Mouse (Mus musculus) lung, postnatal 36 days (tissue): Measurements from ENCODE around the gene Robo2.
"Not testable (repeated sequence)": the region's sequence is repeated elsewhere in the genome, so short reads cannot be mapped to it uniquely, and the experiment has no call there.

Experiments used
- DNase-seq: peaks from one replicate; pipeline ENCODE4 v3.0.0; 2022; ENCODE audit warnings: mixed read lengths

Robo2 gene

DNA sequence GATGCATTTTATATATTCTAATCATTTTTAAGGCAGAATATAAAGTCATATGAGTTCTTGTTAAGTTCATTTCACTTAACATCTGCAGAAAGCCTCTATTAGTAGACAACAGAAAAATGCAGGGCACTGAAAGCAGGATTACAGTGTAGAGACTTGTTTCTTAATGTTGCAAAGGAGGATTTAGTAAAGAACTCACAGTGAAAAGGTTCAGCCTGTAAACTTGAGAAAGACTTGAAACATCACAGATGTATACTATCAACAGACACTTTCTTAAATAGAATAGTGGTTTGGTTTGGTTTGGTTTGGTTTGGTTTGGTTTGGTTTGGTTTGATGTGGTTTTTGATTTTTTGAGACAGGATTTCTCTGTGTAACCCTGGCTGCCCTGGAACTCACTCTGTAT, 349.7 kb downstream of the Robo2 start:
- DNase-seq, result no peak

- DNase-seq, result no peak
Observed at GRCm38 (mm10) chr16:74061479-74061878, 350.1 kb downstream of the Robo2 start.

DNA sequence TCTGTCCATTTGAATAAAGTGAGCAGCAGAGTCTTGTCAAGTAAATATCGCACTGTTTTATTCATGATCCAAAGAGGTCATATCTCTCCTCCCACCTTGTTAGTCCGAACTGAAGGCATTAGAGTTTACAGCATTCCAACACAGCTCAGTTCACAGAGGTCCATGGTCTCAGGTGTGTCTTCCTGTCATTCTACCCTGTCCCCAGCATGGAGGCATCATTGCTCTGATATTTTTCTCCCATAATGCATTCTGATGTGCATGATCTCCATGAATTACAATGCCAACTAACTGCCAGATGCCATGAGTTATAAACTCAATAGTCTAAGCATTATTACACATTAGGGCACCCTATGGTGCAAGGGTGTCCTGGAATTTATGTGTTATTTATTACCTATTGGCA, 354.7 kb downstream of the Robo2 start:
- DNase-seq, result no peak

DNA sequence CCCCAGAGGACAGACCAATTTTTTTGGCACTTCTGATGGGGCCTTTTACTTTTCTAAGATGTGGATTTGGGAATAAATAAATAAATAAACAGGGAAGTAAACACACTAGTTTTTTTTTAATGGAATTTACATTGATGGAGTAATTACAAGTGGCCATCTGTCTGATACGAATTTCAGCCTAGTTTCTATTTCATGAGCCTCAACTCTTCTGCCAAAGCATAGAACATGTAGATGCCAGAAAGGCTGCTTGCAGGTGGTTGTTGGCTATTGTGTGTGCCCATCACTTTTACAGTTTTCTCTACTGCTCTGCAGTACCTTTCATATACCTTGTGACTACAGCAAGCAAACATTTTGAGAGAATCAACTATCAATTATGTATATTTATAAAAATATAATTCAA, 355.4 kb downstream of the Robo2 start:
- DNase-seq, result no peak

GRCm38 (mm10) chr16:74055061-74055751, 356.4 kb downstream of the Robo2 start:
- peak; percentile 43 for DNase-seq

GRCm38 (mm10) chr16:74049467-74049866, 362.2 kb downstream of the Robo2 start:
- DNase-seq, result no peak

- DNase-seq, result no peak
Observed at GRCm38 (mm10) chr16:74048980-74049379, 362.6 kb downstream of the Robo2 start.

GRCm38 (mm10) chr16:74047232-74047631, 364.4 kb downstream of the Robo2 start:
- DNase-seq, result no peak

GRCm38 (mm10) chr16:74040797-74041196, 370.8 kb downstream of the Robo2 start:
- DNase-seq, result not testable (repeated sequence)

- DNase-seq, result no peak
Observed at GRCm38 (mm10) chr16:74027822-74028221, 383.8 kb downstream of the Robo2 start.

DNA sequence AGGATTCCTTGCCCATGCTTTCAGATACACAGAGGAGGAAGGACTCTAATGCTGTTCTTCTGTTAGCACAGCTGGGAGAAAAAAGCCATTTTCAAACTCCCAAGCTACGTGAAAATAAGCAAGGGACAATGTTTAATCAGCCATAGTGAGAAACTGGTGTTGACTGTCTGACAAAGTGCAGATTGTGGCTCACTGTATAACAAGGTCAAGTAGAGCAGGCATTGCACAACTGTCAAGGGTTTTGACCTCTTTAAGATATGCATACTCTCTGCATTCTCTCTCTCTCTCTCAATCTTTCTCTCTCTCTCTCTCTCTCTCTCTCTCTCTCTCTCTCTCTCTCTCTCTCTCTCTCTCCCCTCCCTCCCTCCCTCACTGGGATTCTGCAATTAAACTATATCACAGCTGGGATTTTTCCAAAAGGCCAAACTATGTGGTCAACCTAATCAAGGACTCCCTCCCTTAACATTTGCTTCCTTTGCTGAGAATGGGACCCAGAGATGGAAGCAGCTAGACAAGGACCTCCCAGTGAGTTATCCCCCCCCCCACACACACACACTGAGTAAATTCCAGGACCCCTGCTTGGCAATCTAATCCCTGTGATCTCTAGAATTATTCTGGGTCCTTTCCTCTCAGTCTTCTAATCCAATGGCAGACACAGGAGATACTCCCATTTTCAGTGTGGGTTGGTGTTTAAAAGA, 389.2 kb downstream of the Robo2 start:
- DNase-seq, result peak; percentile 57

DNA sequence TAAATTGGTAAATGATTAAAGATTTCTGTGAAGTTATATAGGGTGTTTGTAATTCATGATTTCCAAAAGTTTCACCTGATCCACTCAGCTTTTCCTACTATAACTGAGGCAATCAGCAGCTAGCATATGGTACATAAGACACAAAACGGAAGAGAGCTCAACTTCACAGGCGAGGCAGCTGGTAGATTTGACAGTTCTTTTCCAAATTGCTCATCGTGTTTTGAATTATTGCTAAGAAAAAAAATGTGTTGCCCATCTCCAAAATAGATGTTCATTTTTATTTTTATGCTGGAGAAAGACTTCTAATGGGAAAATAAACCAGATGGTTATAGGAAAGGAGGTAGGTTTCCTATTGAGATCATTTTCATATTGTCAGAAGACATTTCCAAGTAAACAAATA, 405.9 kb downstream of the Robo2 start:
- no peak for DNase-seq

DNA sequence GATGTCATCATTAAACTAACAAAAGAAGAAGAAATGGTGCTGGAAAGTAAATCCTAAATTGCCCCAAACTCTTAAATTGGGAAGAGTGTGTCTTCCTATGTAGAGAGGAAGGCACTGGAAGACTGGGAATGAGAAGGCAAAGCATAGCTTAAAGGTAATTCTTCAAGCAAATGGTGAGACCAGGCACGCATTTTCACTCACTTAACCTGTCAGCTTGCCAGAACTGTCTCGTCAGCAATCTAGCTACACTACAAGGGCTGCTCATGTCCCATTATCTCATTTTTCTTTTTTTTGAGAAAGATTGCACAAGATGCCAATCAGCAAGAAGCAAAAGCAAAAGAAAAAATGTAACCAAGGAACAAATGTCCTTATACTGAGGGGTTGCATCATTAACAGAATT, 410.3 kb downstream of the Robo2 start:
- no peak for DNase-seq

DNA sequence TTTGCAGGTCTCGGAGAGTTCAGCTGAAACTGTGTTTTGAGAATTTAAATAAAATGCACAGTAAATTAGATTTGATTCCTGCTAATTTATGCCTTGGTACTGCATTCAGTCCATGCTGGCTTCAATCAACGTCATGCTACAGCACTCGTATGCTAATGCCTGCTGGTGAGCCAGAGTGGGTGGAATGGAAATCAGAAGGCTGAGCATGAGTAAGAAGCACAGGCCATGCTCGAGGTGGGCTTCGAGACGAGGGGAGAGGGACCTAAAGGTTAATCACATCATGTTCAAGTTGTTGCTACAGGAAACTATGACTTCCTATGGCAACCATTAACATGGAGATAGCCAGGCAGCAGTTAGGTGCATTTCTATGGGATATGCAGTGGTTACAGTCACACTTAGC, 420.4 kb downstream of the Robo2 start:
- no peak for DNase-seq

DNA sequence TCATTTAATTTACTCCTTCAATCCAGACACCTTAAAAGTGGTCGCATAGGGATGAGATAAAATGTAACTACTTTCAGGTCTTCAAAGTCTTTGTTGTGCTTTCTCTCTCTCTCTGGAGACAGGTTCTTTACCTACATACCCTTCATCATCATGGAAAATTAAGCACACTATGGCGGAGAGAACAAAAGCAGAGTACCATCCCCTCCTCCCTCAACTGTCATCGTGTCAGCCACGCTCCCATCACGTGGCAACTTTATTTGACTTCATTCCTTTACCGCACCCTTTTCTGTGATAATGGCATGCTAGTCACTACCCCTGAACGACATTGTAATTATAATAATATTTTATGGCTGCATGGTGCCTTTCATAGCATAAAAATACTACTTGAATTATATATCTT, 442.1 kb downstream of the Robo2 start:
- no peak for DNase-seq

- no peak for DNase-seq
Observed at GRCm38 (mm10) chr16:73964366-73964926, 447.2 kb downstream of the Robo2 start.

DNA sequence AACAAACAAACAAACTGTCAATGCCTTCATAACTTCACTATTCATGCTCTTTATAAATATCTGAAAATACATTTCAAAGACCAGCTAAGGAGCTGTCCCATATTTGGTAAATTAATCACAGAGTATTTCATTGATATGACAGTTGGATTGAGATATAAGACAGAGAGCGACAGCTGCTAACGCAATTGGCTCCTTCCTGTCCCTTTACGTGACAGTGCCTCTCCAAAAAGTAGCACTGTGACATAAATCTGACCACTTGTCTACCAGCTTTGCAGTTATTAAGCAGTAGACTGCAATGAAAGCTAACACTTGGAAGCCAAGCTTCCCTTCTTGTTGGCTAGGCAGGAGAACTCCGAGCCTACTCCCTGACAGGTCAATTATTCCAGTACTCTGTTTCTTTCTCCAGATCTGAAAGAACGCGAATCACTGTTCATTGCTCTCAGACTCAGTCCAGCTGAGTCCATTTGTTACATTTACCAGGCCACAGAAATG, 452.1 kb downstream of the Robo2 start:
- no peak for DNase-seq

DNA sequence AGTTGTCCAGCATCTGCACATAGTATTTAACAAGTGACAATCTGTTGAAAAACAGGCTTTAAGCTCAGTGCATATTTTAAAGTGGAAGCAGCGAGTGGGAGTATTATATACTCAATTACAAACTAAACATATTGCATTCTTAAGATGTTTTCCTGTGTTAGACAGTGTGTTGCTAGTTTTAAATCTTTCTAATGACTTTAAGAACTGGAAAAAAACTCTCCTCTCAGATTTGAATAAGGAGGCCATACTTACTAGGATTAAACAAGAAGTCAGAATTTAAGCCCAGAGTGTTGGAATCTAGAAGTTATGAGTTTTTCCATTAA, 453.1 kb downstream of the Robo2 start:
- DNase-seq, result no peak

DNA sequence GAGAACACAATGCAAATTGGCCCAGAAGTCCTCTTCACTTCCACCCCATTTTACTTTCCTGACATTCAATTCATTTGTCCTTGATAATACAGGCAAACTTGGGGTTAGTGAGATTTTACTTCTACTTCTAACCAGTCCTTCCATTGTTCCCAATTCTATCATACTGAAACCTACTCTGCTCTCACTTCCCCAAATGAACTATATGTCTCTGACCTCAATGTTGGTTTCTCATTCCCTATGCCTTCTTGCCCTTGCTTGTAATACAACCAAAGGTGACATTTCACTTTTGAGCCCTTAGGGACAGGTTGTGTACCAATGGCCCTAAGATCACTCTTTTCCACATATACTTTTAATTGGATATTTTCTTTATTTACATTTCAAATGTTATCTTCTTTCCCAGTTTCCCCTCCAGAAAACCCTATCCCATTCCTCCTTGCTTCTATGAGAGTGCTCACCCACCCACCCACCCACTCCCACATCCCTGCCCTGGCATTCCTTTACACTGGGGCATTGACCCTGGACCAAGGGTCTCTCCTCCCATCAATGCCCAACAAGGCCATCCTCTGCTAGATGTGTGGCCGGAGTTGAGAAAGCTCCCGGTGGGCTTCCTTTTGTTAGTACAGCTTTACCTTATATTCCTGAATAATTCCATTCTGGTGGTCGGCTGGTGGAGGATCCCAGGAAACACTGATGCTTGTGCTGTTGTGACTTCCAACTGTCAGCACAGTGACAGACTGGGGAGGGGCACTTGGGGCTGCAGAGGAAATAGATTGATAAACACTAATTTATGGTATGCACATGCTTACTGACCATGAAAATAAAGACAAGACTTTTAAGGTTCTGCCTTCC, 453.7 kb downstream of the Robo2 start:
- no peak for DNase-seq

- DNase-seq, result no peak
Observed at GRCm38 (mm10) chr16:73946171-73946570, 465.5 kb downstream of the Robo2 start.

- DNase-seq, result no peak
Observed at GRCm38 (mm10) chr16:73940211-73940541, 471.4 kb downstream of the Robo2 start.

DNA sequence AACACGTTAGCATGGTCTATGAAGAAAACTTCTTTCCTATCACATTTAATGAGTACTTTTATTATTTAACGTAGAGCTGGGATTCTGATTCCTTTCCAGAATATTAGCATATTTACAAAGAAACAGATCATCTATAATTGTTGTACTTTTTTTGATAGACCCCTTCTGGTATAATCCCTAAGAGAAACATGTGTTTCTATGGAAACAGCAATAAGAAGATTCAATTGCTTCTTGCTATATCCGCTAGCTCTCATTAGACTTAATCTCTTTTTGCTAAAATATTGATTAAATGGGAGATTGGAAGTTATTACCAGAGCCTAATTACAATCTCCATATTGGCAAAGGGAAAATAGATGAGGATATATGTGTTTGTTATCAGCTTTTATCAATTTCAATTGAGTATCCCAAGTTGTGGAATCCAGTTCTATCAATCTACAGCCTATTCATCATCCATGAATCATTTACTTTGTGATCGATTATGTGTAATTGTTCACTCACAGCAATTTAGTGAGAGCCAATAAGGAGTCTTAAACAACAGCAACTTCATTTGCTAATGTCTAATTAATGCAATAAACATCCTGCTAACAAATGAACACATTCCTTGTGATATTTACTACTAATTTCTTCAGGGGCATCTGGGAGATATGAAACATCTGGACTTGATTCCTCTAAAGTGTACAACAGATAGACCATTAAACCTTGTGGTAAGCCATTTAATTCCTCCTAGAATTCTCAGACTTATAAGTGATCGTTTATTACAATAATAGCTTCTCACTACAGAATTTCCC, 472.0 kb downstream of the Robo2 start:
- no peak for DNase-seq

DNA sequence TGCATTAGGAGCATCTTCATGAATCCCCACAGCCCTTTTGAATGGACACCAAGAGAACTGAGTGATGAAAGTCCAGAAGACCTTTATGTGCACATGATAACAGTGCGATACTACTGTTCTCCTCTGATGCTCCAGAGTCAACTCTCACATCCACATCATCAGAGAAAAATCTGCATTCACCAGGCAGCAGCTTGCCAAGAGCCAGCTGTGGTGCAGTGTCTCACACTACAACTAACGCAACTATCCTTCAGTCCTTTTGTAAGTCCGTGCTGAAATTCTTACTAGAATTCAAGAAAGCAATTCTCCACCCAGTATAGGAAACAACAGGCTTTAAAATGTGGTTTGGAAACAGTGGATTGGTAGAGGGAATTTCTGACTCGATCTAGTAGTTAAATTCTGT, 481.3 kb downstream of the Robo2 start:
- no peak for DNase-seq
